Mouse (Mus musculus) brain, adult 10 weeks (tissue): Measurements from ENCODE around the gene Tfg. TPM values are rescaled to one million over a fixed set of nuclear protein-coding genes. Genes with fewer than 3 reads are reported as not detected.

Source experiments
- polyA plus RNA-seq: library from polyadenylated mRNA; stranded (reverse); fragments of 350-450 nt; fragmentation: Illumina TruSeq; extraction: RNeasy Lipid Tissue Mini Kit (QIAGEN cat#74804); gene quantifications from one replicate; pipeline ENCODE4 v1.2.3, GENCODE M21; 2015; ENCODE audit warnings: low read depth, low replicate concordance

The Tfg gene
- 77.9 TPM for polyA plus RNA-seq

GRCm38 (mm10) chr16:56717224-56718200 lies at the start of gene Tfg:
Gene Tfg (minus strand): TSS chr16:56717450.

Other genes with a start within 250 kb of the Tfg start
- gene Abi3bp, start 239.6 kb downstream of the Tfg start, polyA plus RNA-seq = 4.7 TPM
- not detected for gene Adgrg7, start 78.4 kb upstream of the Tfg start, polyA plus RNA-seq
- gene Tmem45a, start 168.7 kb upstream of the Tfg start, polyA plus RNA-seq = 2.2 TPM
- 1.7 TPM for gene Lnp1, start 210.6 kb upstream of the Tfg start, polyA plus RNA-seq